Mouse (Mus musculus): ENCODE measurements around the gene Sdf4. TPM values are rescaled to one million over a fixed set of nuclear protein-coding genes. Genes with fewer than 3 reads are reported as not detected.

Sdf4 gene
- polyA plus RNA-seq, 1 experiment = 45.2 TPM

- Histone ChIP-seq H3K4me1 (peaks cover 29% of the 10 kb centered on the region), H3K36me3 (replicated peaks; ENCODE audit: low read length) (peaks cover 76% of the 10 kb centered on the region), H3K4me3 (replicated peaks) (no peak overlapping the region), H3K27me3 (replicated peaks) (no peaks in the 10 kb centered on the region), H3K9me3 (no peaks in the 10 kb centered on the region)
- TF ChIP-seq GATA1 (IDR thresholded peaks at IDR 0.05; ENCODE audit: borderline replicate concordance, low read length) (no peak), FLI1 (IDR thresholded peaks at IDR 0.05; ENCODE audit: low read length) (no peak)
Measured at GRCm38 (mm10) chr4:155964396-155964795, 28.3 kb upstream of the Sdf4 start.

DNA sequence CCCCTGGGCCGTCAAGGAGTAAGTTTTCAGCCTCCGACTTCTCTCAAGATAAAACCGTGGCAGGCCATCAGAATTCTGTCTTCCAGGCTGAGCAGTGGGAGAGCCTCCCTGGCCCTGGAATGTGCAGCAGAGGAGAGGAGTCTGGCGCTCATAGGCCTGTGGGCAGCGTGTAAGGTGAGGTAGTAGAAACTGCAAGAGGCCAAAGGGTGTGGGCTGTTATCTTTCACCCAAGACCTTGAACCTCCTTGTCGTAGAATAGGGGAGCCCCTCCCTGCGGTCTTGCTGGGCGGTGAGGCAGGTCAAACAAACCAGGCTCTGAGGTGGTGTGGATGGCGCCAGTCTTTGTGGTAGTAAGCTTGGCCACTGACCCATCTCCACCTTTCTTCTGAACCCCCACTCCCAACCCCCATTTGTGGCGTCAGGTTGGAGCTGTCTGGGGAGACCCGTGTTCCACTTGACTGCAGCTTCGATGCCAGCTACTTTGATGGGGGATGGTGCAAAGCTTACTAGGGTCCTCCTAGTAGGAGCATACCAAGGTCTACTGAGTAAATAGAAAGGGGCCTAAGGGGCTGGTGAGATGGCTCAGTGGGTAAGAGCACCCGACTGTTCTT is 23.5 kb upstream of the Sdf4 start:
- no peak overlapping the region for H3K4me3 ChIP-seq (replicated peaks)

DNA sequence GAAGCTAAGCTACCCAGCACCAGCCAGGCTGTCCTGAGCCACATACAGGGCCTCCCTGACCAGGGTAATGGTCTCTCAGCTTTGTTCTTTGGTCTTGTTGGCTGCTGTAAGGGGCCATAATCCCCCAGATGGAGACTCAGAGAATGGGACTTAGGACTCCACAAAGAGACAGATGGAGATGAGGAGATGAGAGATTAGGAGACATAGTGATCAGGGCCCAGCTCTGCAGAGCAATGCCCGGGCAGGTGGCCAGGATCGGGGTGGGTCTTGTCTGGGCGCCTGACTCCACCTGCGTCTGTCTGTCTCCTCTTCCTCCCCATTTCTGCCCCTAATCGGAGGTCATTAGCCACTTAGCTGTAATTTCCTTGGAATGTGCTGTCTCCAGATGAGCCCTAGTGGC is 22.4 kb upstream of the Sdf4 start:
- Histone ChIP-seq H3K4me1 (peaks cover 7% of the 10 kb centered on the region; the same call in 1 of the 2 replicates), H3K27me3 (replicated peaks) (peaks cover 3% of the 10 kb centered on the region)

More for the DNA sequence above, 23.5 kb upstream of the Sdf4 start:
- Histone ChIP-seq H3K36me3 (replicated peaks; ENCODE audit: low read length) (peaks cover 42% of the 10 kb centered on the region), H3K4me1 (peaks cover 7% of the 10 kb centered on the region; the same call in 1 of the 2 replicates), H3K9me3 (no peaks in the 10 kb centered on the region), H3K27me3 (replicated peaks) (peaks cover 3% of the 10 kb centered on the region)
- no peak for TF ChIP-seq GATA1 (IDR thresholded peaks at IDR 0.05; ENCODE audit: borderline replicate concordance, low read length)
- no peak for TF ChIP-seq FLI1 (IDR thresholded peaks at IDR 0.05; ENCODE audit: low read length)

GRCm38 (mm10) chr4:155972651-155973050 is 20.0 kb upstream of the Sdf4 start:
- TF ChIP-seq FLI1 (IDR thresholded peaks at IDR 0.05; ENCODE audit: low read length) = no peak
- no peak for TF ChIP-seq GATA1 (IDR thresholded peaks at IDR 0.05; ENCODE audit: borderline replicate concordance, low read length)
- Histone ChIP-seq H3K4me1 (peaks cover 7% of the 10 kb centered on the region; the same call in 1 of the 2 replicates), H3K27me3 (replicated peaks) (peaks cover 3% of the 10 kb centered on the region), H3K4me3 (replicated peaks) (no peak overlapping the region), H3K36me3 (replicated peaks; ENCODE audit: low read length) (peaks cover 11% of the 10 kb centered on the region), H3K9me3 (no peaks in the 10 kb centered on the region)

More for the DNA sequence above, 22.4 kb upstream of the Sdf4 start:
- TF ChIP-seq FLI1 (IDR thresholded peaks at IDR 0.05; ENCODE audit: low read length) (no peak), GATA1 (IDR thresholded peaks at IDR 0.05; ENCODE audit: borderline replicate concordance, low read length) (no peak)
- no peaks in the 10 kb centered on the region for H3K9me3 ChIP-seq
- peaks cover 30% of the 10 kb centered on the region for H3K36me3 ChIP-seq (replicated peaks; ENCODE audit: low read length)
- no peak overlapping the region for H3K4me3 ChIP-seq (replicated peaks)

DNA sequence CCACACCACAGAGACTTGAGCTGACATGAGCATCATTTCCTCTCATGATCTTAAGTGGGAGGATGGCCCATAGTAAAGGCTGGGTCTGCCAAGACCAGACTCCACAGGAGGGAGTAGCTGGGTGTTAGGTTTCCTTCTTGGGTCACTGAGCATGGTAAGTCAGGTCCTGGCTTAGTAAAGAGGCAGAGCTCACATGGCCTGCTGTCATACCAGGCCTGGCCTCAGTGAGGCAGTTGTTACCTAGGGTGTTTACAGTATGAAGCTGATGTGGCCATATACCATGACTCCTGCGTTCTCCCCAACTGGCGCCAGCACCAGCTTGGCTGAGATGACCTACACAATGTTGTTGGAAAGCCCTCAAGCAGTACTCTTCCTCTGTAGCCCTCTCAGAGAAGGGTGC is 19.4 kb upstream of the Sdf4 start:
- H3K27me3 ChIP-seq (replicated peaks) = peaks cover 3% of the 10 kb centered on the region
- H3K9me3 ChIP-seq = no peaks in the 10 kb centered on the region
- H3K36me3 ChIP-seq (replicated peaks; ENCODE audit: low read length) = peaks cover 9% of the 10 kb centered on the region
- peaks cover 7% of the 10 kb centered on the region; the same call in 1 of the 2 replicates for H3K4me1 ChIP-seq
- TF ChIP-seq GATA1 (IDR thresholded peaks at IDR 0.05; ENCODE audit: borderline replicate concordance, low read length) = no peak
- TF ChIP-seq FLI1 (IDR thresholded peaks at IDR 0.05; ENCODE audit: low read length) = no peak
- H3K4me3 ChIP-seq (replicated peaks) = no peak overlapping the region

DNA sequence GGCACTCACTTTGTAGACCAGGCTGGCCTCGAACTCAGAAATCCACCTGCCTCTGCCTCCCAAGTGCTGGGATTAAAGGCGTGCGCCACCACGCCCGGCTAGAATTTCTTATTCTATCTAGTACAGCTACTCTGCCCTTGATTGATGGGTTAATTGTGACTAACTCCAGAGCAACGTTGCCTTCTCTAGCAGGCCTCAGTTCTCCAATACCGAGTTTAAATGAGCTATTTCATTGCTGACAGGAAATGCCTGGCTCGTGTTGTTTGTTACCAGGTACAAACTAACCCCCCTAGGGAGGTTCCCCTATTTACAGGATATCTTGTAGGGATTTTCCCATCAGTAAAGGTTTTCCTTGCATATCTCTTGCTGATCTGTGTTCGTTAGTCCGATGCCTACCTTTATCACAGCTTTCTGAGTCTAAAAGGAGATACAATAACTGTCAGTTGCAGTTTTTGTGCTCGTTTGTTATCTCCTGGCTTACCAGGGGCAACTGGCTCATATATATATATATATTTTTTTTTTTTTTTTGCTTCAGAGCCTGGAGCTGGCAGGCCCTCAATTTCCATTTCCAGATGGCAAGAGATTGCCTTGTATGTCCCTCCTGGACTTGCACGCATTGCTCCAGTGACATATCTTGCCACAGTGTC is 11.1 kb upstream of the Sdf4 start:
- H3K36me3 ChIP-seq (replicated peaks; ENCODE audit: low read length) = no peaks in the 10 kb centered on the region
- H3K4me3 ChIP-seq (replicated peaks) = no peak overlapping the region
- no peaks in the 10 kb centered on the region for H3K9me3 ChIP-seq
- TF ChIP-seq GATA1 (IDR thresholded peaks at IDR 0.05; ENCODE audit: borderline replicate concordance, low read length) = no peak
- TF ChIP-seq FLI1 (IDR thresholded peaks at IDR 0.05; ENCODE audit: low read length) = no peak
- H3K27me3 ChIP-seq (replicated peaks) = peaks cover 11% of the 10 kb centered on the region
- no peaks in the 10 kb centered on the region for H3K4me1 ChIP-seq

GRCm38 (mm10) chr4:155983788-155984187 is 8.9 kb upstream of the Sdf4 start:
- peaks cover 11% of the 10 kb centered on the region for H3K27me3 ChIP-seq (replicated peaks)
- TF ChIP-seq GATA1 (IDR thresholded peaks at IDR 0.05; ENCODE audit: borderline replicate concordance, low read length) (no peak), FLI1 (IDR thresholded peaks at IDR 0.05; ENCODE audit: low read length) (no peak)

DNA sequence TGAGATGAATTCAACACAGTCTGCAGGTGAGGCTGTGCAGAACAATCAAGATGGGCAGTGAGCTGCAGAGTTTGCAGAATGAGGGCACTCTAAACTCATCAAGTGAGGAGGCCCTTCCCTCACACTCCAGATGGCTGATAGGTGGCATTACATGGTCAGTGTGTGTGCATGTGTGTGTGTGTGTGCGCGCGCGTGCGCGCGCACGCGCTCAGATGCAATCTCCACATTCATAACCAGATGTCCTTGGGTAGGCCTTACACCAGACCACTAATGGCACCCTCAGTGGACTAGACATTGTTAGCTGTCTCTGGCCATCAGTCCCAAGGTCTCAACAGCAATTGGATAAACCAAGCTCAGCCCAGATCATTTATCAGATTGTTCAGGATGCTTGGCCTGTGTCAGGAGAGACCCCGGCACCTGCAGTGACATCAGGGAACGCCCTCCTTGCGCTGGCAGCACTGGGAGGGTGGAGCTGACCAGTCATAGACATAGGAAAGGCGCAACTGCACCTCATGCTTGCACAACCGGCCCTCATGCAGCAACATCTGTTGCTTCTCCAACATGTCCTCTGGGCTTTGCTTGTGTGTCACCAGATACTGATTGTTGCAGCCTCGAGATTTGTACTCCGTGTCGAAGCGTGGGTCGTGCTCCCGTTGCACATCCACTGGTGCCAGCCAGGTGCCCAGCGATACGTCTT is 1.3 kb upstream of the Sdf4 start:
- H3K9me3 ChIP-seq = no peaks in the 10 kb centered on the region
- no peaks in the 10 kb centered on the region for H3K27me3 ChIP-seq (replicated peaks)

More at GRCm38 (mm10) chr4:155983788-155984187, 8.9 kb upstream of the Sdf4 start:
- Histone ChIP-seq H3K9me3 (no peaks in the 10 kb centered on the region), H3K4me3 (replicated peaks) (no peak overlapping the region), H3K36me3 (replicated peaks; ENCODE audit: low read length) (no peaks in the 10 kb centered on the region), H3K4me1 (peaks cover 3% of the 10 kb centered on the region; the same call in 1 of the 2 replicates)

GRCm38 (mm10) chr4:155991908-155992230 is 803 bp upstream of the Sdf4 start:
- Histone ChIP-seq H3K27me3 (replicated peaks) (no peaks in the 10 kb centered on the region), H3K9me3 (no peaks in the 10 kb centered on the region), H3K36me3 (replicated peaks; ENCODE audit: low read length) (peaks cover 25% of the 10 kb centered on the region), H3K4me1 (peaks cover 51% of the 10 kb centered on the region), H3K4me3 (replicated peaks) (peak overlapping the region; percentile 99)
- TF ChIP-seq GATA1 (IDR thresholded peaks at IDR 0.05; ENCODE audit: borderline replicate concordance, low read length) (no peak), FLI1 (IDR thresholded peaks at IDR 0.05; ENCODE audit: low read length) (no peak)

More for the DNA sequence above, 1.3 kb upstream of the Sdf4 start:
- Histone ChIP-seq H3K4me3 (replicated peaks) (peak overlapping the region; percentile 99), H3K36me3 (replicated peaks; ENCODE audit: low read length) (peaks cover 20% of the 10 kb centered on the region), H3K4me1 (peaks cover 46% of the 10 kb centered on the region)
- no peak for TF ChIP-seq FLI1 (IDR thresholded peaks at IDR 0.05; ENCODE audit: low read length)
- TF ChIP-seq GATA1 (IDR thresholded peaks at IDR 0.05; ENCODE audit: borderline replicate concordance, low read length) = no peak

All from megakaryocyte, embryonic 14.5 days (primary cell).